Mouse (Mus musculus) heart, adult 11 months (tissue): ENCODE results near the gene Gp2.
A peak's percentile ranks its signal among the peaks of the same experiment; 100 is the strongest.

Source experiments
- DNase-seq: peaks from one replicate; pipeline ENCODE4 v3.0.0; 2022

The Gp2 gene

DNA sequence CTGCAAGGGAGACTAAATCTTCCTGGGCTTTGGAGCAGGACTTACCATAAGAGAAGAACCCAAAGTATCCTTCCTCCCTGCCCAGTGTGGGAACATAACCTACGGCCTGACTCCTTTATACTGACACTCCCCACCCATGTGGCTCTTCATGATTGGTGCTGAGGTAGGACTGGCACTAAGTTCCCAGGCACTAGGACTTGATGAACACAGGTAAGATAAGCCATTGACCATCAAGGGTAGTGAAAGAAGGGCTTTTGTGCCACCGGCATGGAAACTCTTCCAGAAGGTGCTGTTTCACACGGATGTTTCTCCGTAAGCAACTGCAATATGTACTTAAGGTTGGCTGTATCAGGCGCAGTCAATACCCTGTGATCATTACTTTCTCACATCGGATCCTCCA is at the start of gene Gp2:
Gene Gp2, minus strand, starts transcription at position 101 of the 400 bp plus-strand sequence.
- peak; percentile 74 for DNase-seq

DNA sequence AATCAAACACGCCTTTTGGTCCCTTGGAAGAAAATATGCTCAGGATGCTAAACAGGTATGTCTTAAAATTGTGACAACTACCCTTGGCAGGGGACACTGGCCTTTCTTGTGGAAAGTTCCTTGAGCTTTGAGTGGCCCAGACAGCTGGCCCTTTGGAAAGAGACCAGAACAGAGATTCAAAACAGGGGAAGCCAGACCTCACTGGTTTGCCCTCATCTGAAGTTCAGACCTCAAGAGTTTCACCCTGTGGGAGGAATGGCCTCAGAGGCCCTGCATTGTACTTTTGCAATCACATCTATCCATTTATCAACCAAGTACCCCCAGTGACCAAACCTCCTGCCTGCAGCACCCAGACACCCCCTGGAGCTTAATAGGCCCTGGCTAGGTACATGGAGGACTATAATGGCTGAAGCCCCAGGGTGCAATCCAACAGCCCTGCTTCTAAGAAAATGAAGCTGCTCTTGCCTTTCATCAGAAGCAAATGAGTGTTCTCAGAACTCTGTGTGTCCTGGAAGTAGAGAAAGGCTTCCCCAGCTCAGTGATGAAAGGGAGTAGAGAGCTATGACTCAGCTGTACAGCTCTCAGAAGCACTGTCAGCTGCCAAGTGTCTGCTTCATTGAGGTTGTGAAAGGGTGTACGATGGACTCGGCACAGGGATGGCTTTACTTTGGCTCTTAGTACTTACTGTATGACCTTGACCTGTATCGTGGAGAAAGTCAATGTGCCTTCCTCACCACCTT is 31.1 kb upstream of the Gp2 start:
- DNase-seq, result peak; percentile 87

DNA sequence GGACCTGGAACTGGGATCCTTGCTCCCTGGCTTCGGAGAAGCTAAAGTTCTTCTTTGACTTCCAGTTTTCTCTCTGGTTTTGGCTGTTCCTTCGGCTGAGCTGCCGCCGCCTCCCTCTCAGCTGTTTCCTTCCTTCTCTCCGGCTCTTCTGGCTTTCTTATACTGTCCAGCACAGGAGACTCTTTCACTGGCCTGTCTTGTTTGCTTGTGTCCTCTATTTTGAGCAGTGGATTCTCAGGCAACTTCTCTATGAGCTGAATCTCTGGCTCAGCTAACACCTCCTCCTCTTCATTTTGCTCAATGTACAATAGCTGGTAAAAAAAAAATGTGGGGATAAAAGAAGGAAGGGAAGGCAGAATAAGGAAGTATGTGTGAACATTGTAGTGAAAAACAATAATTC is 27.6 kb upstream of the Gp2 start:
- peak; percentile 40 for DNase-seq

DNA sequence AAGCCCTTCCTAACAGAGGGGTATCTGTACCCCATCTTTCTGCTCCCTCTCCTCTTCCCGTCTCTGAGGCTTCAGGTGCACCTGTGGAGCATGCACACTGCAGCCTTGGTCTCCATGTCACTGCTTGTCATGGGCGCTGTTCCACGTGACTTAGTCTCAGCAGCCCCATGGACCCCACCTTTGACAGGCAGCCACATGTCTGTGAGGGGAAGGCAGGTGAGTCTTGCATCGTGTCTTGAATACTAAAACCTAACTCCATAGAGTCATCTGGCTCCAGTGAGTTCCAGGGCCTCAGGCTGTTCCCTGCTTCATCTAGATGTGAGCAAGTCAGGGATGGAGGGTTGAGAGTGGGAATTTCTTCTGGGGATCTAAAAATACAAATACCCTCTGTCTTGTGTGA is 25.1 kb upstream of the Gp2 start:
- DNase-seq, result peak; percentile 66

DNA sequence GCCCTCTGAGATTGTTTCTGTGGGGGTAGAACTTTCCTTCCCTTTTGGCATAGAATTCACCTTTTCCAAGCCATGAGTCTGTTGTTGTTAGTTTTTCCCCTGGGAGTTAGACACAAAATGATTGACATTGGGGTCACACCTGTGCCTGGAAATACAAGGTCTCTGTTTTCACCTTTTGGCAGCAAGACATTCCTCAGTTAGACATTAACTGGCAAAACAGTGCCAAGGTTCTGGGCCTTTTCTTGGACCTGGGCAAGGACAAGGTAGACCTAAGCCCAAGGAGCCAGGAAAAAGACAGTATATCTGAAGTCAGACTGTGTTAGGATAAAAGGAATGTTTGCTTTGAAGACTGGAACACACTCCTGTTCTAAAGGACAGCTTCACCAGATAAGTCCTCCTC is 20.2 kb upstream of the Gp2 start, which contains the start of gene Umod:
Gene Umod, minus strand, starts transcription at position 27 of the 400 bp plus-strand sequence.
- DNase-seq, result peak; percentile 43

DNA sequence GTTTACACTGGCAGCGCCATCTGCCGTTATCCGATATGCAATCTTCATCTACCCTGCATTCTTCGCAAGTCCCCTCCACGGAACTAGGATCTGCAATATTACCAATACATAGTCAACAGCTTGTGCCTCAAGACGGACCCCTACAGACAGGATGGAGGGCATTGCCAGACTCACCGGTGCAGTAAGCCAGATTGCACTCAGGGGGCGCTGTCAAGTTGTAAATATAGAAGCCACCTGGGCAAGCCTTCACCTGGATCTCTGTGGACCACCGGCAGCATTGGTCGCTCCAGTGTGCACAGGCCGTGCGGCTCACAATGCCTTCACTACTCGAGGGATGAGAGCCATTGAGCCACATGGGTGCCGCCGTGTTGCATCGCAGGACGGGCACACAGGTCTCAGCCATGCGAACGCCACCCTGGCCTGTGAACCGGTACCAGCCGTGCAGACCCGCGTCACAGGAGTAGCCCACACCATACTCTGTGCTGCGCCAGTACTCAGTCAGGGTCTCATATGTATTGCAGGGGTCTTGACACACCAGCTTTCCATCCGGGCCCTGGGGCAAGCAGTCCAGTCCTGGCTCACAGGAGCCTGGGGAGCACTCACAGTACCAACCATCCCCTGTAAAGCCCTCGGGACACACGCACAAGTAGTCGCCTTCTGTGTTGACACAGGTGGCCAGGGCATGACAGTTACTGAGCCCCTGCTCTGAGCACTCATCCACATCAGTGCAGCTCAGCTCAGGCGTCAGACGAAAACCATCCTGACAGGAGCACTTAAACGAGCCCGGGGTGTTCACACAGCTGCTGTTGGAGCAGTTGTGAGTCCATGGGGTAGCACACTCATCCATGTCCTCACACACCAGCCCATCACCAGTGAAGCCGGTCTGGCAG is 17.7 kb upstream of the Gp2 start:
- peak; percentile 87 for DNase-seq

DNA sequence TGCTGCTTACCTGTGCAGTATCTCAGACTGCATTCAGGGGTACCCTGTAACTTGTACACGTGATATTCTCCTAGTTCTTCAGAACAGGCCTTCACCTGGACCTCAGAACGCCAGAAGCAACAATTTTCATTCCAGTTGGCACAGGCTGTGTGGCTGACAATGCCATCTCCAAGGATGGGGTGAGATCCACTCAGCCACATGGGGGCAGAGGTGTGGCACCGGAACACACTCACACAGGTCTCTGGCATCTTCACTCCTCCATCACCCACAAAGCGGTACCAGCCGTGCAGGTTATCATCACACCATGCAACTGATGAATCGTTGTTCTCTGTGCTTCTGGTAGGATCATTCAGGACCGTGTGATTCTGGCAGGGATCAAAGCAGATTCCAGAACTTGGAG is 4.9 kb downstream of the Gp2 start:
- DNase-seq, result peak; percentile 56

DNA sequence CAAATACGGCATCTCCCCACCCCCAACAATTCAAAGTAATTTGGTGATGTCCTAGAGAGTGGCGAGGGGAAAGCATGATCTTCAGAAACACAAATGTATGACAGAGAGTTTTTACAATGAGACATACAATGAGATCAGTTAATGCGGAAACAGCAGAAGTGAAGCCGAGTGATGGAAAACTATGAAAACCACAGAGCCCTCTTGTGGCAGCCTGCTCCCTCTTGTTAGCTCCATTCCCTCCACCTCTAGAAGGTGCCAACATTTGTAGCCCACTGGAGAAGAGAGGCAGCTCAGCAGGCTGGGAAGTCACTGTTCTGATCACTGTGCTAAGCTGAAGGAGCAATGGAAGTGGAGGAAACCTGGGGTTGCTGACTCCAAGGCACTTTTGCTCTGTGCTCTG is 15.2 kb downstream of the Gp2 start:
- DNase-seq, result peak; percentile 27

DNA sequence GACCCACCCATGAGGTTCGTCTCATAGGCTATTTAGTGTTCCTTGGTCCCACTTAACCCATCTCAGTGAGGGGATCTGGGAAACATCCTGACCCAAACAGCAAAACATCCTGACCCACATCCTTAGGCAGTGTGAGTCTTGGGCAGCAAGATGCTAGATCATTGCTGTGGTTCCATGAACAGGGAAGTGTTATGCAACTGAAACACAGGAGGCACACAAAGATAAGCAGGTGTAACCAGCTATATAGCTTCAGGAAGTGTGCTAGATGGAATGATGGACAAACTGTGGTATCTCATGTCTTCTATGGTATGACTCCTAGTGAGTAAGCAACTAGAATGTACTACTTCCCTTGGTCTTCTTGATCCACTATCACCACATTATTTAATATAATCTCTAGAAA is 17.1 kb downstream of the Gp2 start:
- DNase-seq, result peak; percentile 17

DNA sequence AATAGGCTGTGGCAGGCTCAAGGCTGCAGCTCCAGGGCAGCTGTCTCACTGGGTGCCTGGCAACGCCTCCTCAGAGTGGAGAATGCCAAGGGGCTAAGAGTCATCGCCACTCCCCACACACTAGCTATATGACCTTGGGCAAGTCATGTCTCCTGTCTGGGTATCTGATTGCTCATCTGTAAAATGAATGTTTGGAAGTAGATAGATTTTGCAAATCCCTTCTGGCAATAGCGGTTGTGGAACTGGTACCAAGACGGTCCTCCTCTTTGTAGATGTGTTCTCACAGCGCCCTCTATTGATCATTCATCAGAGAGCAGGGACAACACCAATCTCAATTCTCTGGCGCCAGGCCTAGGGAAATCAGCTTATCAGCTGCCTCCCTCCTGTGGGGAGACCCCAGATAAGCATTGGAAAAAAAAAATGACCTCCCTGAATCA is 31.9 kb downstream of the Gp2 start:
- DNase-seq, result peak; percentile 44

DNA sequence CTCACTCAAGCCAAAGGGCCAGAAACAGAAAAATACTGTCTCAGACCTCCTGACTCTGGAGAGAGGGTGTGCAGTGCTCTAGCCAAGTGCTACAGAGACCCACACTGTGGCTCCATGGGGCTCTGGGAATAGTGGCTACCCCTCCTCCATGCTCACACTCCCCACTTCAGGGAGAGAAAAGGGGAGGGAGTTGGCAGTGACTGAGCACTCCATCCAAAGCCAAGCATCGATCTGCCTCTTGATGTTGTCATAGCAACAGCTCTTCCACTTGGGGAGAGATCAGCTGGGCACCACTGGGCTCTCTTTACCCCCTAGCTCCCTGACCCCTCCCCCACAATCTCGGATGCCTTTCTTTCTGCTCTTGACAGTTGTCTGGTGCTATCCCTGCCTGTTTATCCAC is 38.4 kb downstream of the Gp2 start:
- DNase-seq, result no peak

DNA sequence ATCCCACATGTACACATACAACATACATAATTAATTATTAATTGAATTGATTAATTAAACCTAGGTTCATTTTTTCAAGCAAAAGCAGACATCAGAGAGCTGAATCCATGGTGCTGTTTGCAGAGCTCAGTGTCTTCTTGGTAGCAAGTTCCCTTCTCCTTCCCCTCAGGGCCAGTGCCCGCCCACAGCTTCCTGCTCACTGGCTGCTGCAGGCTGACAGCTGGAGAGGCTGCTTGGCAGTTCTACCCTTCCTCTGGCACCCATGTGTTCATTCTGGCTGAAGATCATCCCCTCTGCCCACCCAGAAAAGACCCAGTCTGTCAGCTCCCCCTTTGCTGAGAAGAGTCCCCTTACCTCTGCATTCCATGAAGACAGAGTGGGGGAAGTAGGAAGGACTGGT is 40.6 kb downstream of the Gp2 start:
- DNase-seq, result no peak

DNA sequence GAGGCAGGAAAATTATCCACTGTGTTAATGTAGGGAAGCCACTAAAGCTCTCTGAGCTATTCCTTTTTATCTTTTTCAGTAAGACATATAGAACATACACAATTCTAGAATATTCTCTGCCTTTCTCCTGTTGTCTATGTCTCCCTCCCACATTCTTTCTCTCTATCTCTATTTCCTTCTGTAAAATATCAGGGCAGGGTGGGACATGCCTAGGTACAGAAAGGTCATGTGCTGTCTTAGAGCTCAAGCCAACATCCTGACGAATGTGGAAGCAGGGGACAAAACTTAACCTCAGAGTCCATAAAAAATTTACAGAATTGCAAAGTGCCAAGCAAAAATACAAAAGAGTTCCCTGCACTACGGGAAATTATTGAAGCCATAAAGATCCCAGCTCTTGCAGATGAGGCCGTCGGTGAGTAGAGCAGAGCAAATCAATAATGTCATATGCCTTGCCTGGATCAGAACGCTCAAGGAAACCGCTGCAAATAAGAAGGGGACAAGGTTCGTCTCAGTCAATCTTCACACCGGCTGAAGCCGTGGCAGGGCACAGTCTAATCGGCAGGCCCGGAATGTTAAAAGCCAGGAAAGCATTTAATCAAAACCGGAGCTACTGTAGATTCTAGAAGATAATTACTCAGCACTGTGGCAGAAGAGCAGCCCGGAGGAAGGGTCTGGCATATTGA is 64.9 kb downstream of the Gp2 start:
- DNase-seq, result no peak
